In genomic region chr7:131757922-131758321, GRCm38 (mm10) we compare ENCODE assay signal across 20 mouse cellular contexts.
DNase-seq lines count a peak whose midpoint lies in the region; ATAC-seq and TF ChIP-seq lines count a peak whose summit lies in the region.
"Had no signal": no experiment of that assay in that cellular context is flagged by ENCODE, and none has a peak within 500 bp of the region (broad histone marks: within the 10 kb centered on the region; RNA-seq: fewer than 3 reads in every experiment).

No protein-coding gene starts in this region.

- no peak for DNase-seq in midbrain, postnatal 0 days (ENCODE audit: low spot score)
- DNase-seq in midbrain, embryonic 10.5 days (ENCODE audit: low spot score), result no peak
- DNase-seq in ZHBTc4 (ENCODE audit: low read depth, low spot score), result peak; percentile 76
- peak; percentile 57 for DNase-seq in testis, postnatal 10 days (ENCODE audit: low spot score)
- DNase-seq in urinary bladder, postnatal 4 days (ENCODE audit: low spot score in 2 of 2), result no peak
- DNase-seq: adrenal gland, adult 8-10 months; gastrocnemius, postnatal 25 days; heart, postnatal 36 days; kidney, postnatal 25 days; liver, embryonic 13.5 days; lung, postnatal 4 days; spleen, adult 18-20 months; thymus, adult 18-20 months had no signal

- no peaks in the 10 kb centered on the region for H3K27me3 ChIP-seq in intestine, postnatal 0 days (replicated peaks; ENCODE audit: control insufficient read depth, insufficient read depth, low read length)
- H3K27me3 ChIP-seq in intestine, embryonic 16.5 days (replicated peaks; ENCODE audit: control insufficient read depth, insufficient read depth, low read length), result no peaks in the 10 kb centered on the region
- H3K27me3 ChIP-seq in midbrain, postnatal 0 days (ENCODE audit: insufficient read depth, low read length), result no peaks in the 10 kb centered on the region
- peaks cover 7% of the 10 kb centered on the region; the same call in 1 of the 2 replicates for H3K27me3 ChIP-seq in midbrain, embryonic 10.5 days (ENCODE audit: low read depth, poor library complexity, severe bottlenecking)
- H3K27me3 ChIP-seq in forebrain, embryonic 13.5 days, result peaks cover 52% of the 10 kb centered on the region
- H3K27me3 ChIP-seq: heart, embryonic 12.5 days; liver, embryonic 13.5 days had no signal

- H3K9me3 ChIP-seq in intestine, postnatal 0 days (ENCODE audit: control insufficient read depth), result peaks cover 3% of the 10 kb centered on the region
- H3K9me3 ChIP-seq in intestine, embryonic 16.5 days (ENCODE audit: control insufficient read depth, low read length), result peaks cover 3% of the 10 kb centered on the region; the same call in 1 of the 2 replicates
- H3K9me3 ChIP-seq in midbrain, postnatal 0 days (ENCODE audit: low read length), result no peaks in the 10 kb centered on the region
- peaks cover 16% of the 10 kb centered on the region for H3K9me3 ChIP-seq in midbrain, embryonic 10.5 days (replicated peaks)
- H3K9me3 ChIP-seq in forebrain, embryonic 13.5 days (replicated peaks), result peaks cover 8% of the 10 kb centered on the region

- H3K27ac ChIP-seq in intestine, postnatal 0 days (ENCODE audit: low read depth, low read length), result no peak overlapping the region
- no peak overlapping the region for H3K27ac ChIP-seq in intestine, embryonic 16.5 days (ENCODE audit: low read length)
- no peak overlapping the region for H3K27ac ChIP-seq in midbrain, postnatal 0 days (ENCODE audit: low read depth, low read length)
- H3K27ac ChIP-seq in midbrain, embryonic 10.5 days (replicated peaks), result no peak overlapping the region
- no peak overlapping the region for H3K27ac ChIP-seq in forebrain, embryonic 13.5 days
- H3K27ac ChIP-seq: liver, embryonic 13.5 days; midbrain, embryonic 13.5 days had no signal

- H3K36me3 ChIP-seq in intestine, postnatal 0 days (ENCODE audit: control insufficient read depth, insufficient read depth), result no peaks in the 10 kb centered on the region
- H3K36me3 ChIP-seq in intestine, embryonic 16.5 days (ENCODE audit: control insufficient read depth, insufficient read depth, low read length), result no peaks in the 10 kb centered on the region
- H3K36me3 ChIP-seq in midbrain, postnatal 0 days (ENCODE audit: insufficient read depth, low read length), result no peaks in the 10 kb centered on the region
- H3K36me3 ChIP-seq in midbrain, embryonic 10.5 days, result no peaks in the 10 kb centered on the region
- no peaks in the 10 kb centered on the region for H3K36me3 ChIP-seq in forebrain, embryonic 13.5 days (ENCODE audit: poor library complexity, severe bottlenecking)
- H3K36me3 ChIP-seq: heart, embryonic 12.5 days; liver, embryonic 13.5 days; midbrain, embryonic 13.5 days had no signal

- 89% methylated on average over 3 of the region's 3 CpGs for WGBS in intestine, postnatal 0 days
- 86% methylated on average over 3 of the region's 3 CpGs for WGBS in intestine, embryonic 16.5 days
- 90% methylated on average over 3 of the region's 3 CpGs for WGBS in midbrain, postnatal 0 days
- WGBS in midbrain, embryonic 10.5 days, result 88% methylated on average over 3 of the region's 3 CpGs
- WGBS in forebrain, embryonic 13.5 days, result 86% methylated on average over 3 of the region's 3 CpGs

- H3K4me3 ChIP-seq in intestine, postnatal 0 days (ENCODE audit: low read depth, low read length), result no peak overlapping the region
- no peak overlapping the region for H3K4me3 ChIP-seq in intestine, embryonic 16.5 days (ENCODE audit: low read length)
- no peak overlapping the region for H3K4me3 ChIP-seq in midbrain, postnatal 0 days (ENCODE audit: low read depth, low read length)
- no peak overlapping the region for H3K4me3 ChIP-seq in midbrain, embryonic 10.5 days
- no peak overlapping the region for H3K4me3 ChIP-seq in forebrain, embryonic 13.5 days
- H3K4me3 ChIP-seq: heart, embryonic 12.5 days; liver, embryonic 13.5 days; midbrain, embryonic 13.5 days had no signal

- H3K9ac ChIP-seq in intestine, postnatal 0 days (ENCODE audit: low read depth, low read length), result no peak overlapping the region
- no peak overlapping the region for H3K9ac ChIP-seq in intestine, embryonic 16.5 days (ENCODE audit: low read depth, low read length)
- H3K9ac ChIP-seq in midbrain, postnatal 0 days (replicated peaks; ENCODE audit: low read length, poor library complexity, severe bottlenecking), result no peak overlapping the region
- no peak overlapping the region for H3K9ac ChIP-seq in forebrain, embryonic 13.5 days
- H3K9ac ChIP-seq: heart, embryonic 12.5 days; liver, embryonic 13.5 days; midbrain, embryonic 13.5 days had no signal

- H3K4me2 ChIP-seq in intestine, postnatal 0 days (replicated peaks; ENCODE audit: low read depth), result no peak overlapping the region
- no peak overlapping the region for H3K4me2 ChIP-seq in intestine, embryonic 16.5 days (ENCODE audit: low read depth, low read length)
- H3K4me2 ChIP-seq in midbrain, postnatal 0 days (ENCODE audit: low read depth, low read length, poor library complexity, severe bottlenecking), result no peak overlapping the region
- H3K4me2 ChIP-seq in forebrain, embryonic 13.5 days, result no peak overlapping the region
- H3K4me2 ChIP-seq: heart, embryonic 12.5 days; liver, embryonic 13.5 days; midbrain, embryonic 13.5 days had no signal

- peak; percentile 48 for TF ChIP-seq CTCF in intestine, postnatal 0 days (IDR thresholded peaks at IDR 0.05; ENCODE audit: low read depth)
- TF ChIP-seq CTCF in midbrain, postnatal 0 days (IDR thresholded peaks at IDR 0.05), result peak; percentile 51

- no peak for ATAC-seq in intestine, postnatal 0 days
- no peak for ATAC-seq in intestine, embryonic 16.5 days
- ATAC-seq in midbrain, postnatal 0 days (ENCODE audit: low FRiP score), result no peak
- no peak for ATAC-seq in forebrain, embryonic 13.5 days
- ATAC-seq: forebrain, embryonic 16.5 days; inflammation-experienced regulatory T-cells, adult 6 months; midbrain, embryonic 13.5 days had no signal

- H3K4me1 ChIP-seq in intestine, postnatal 0 days (replicated peaks; ENCODE audit: control insufficient read depth, insufficient read depth, low read length), result no peaks in the 10 kb centered on the region
- no peaks in the 10 kb centered on the region for H3K4me1 ChIP-seq in intestine, embryonic 16.5 days (ENCODE audit: control insufficient read depth, insufficient read depth, low read length)
- H3K4me1 ChIP-seq in midbrain, postnatal 0 days (ENCODE audit: insufficient read depth, low read length), result no peaks in the 10 kb centered on the region
- no peaks in the 10 kb centered on the region for H3K4me1 ChIP-seq in midbrain, embryonic 10.5 days
- no peaks in the 10 kb centered on the region for H3K4me1 ChIP-seq in forebrain, embryonic 13.5 days
- H3K4me1 ChIP-seq: heart, embryonic 12.5 days; liver, embryonic 13.5 days; midbrain, embryonic 13.5 days had no signal

Comparison
In these comparisons a context has a peak if more than half of its experiments do, and no peak if none do; other contexts are left out.
1. DNase-seq: peak in ZHBTc4 (single experiment) and testis, postnatal 10 days (single experiment); none in midbrain, postnatal 0 days (single experiment), midbrain, embryonic 10.5 days (single experiment) and urinary bladder, postnatal 4 days (0 of 2).